Mouse (Mus musculus): Measurements from ENCODE around the gene BC051019.

DNA sequence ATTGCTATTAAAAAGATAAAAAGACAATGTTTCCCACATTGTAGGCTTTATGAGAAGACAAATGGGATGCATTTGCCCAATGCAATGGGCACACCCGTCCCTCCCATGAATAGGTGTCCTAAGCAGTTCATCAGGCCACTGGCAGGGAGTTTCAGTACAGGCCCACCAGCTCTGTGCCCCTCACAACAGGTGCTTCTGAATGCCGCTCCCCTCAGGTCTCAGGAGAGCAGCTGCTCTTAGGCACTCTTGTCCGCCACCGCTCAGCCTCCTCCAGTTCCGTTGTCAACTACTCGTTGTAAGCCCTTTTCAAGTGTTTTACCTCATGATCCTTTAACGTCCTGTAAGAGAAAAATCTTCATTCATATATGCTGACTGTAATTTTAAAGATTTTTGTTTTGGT lies 11.5 kb downstream of the BC051019 start:
- TF ChIP-seq GATA1 (IDR thresholded peaks at IDR 0.05; ENCODE audit: low read length) (no peak), TAL1 (IDR thresholded peaks at IDR 0.05; ENCODE audit: low read length) (no peak)

All from erythroblast, embryonic 14.5 days (primary cell).